Mouse (Mus musculus) midbrain, embryonic 15.5 days (tissue): Measurements from ENCODE around the gene Vim. TPM values are rescaled to one million over a fixed set of nuclear protein-coding genes. Genes with fewer than 3 reads are reported as not detected.
"Not testable (repeated sequence)": the region's sequence is repeated elsewhere in the genome, so short reads cannot be mapped to it uniquely, and the experiment has no call there.

Experiments
- ATAC-seq: fragments of 200-750 bp; cut with Nextera tagmentation; replicated peaks from 2 replicates; pipeline ENCODE4 v1.8.0; 2017; ENCODE audit warnings: moderate TSS enrichment
- H3K27ac ChIP-seq: fragments of 300-500 bp; sonication (generic); 2 replicates; pipeline ENCODE4 v1.5.1; 2015; ENCODE audit warnings: mild to moderate bottlenecking, inconsistent platforms
- H3K27me3 ChIP-seq: fragments of 300-500 bp; sonication (generic); replicated peaks from 2 replicates; pipeline ENCODE4 v1.6.1; 2015; ENCODE audit warnings: inconsistent platforms
- H3K36me3 ChIP-seq: fragments of 300-500 bp; sonication (generic); replicated peaks from 2 replicates; pipeline ENCODE4 v1.6.1; 2015; ENCODE audit warnings: inconsistent platforms
- H3K4me1 ChIP-seq: fragments of 300-500 bp; sonication (generic); 2 replicates; pipeline ENCODE4 v1.6.1; 2015; ENCODE audit warnings: inconsistent platforms
- H3K4me2 ChIP-seq: fragments of 300-500 bp; sonication (generic); 2 replicates; pipeline ENCODE4 v1.6.1; 2015; ENCODE audit warnings: inconsistent platforms, mild to moderate bottlenecking, moderate library complexity
- H3K4me3 ChIP-seq: fragments of 300-500 bp; sonication (generic); 2 replicates; pipeline ENCODE4 v1.5.1; 2015; ENCODE audit warnings: mild to moderate bottlenecking, inconsistent platforms
- H3K9ac ChIP-seq: fragments of 300-500 bp; sonication (generic); 2 replicates; pipeline ENCODE4 v1.6.1; 2015; ENCODE audit warnings: mild to moderate bottlenecking, inconsistent platforms
- H3K9me3 ChIP-seq: fragments of 300-500 bp; sonication (generic); 2 replicates; pipeline ENCODE4 v1.6.1; 2016; ENCODE audit warnings: inconsistent platforms
- WGBS: fragments of 180-500 bp; shearing (Covaris S2); methylation state at CpG from one replicate; pipeline ENCODE4 v1.1.7; 2015; ENCODE audit warnings: mixed read lengths; 5-methylcytosine and 5-hydroxymethylcytosine counted together
- polyA plus RNA-seq: library from polyadenylated mRNA; unstranded; fragments of >200 nt; fragmentation: Nextera tagmentation; extraction: Ambion mirVana; gene quantifications from 2 replicates; pipeline ENCODE4 v1.2.1, GENCODE M21; 2015

Vim gene
- polyA plus RNA-seq, 1 experiment from 2014 or later = 395 TPM

DNA sequence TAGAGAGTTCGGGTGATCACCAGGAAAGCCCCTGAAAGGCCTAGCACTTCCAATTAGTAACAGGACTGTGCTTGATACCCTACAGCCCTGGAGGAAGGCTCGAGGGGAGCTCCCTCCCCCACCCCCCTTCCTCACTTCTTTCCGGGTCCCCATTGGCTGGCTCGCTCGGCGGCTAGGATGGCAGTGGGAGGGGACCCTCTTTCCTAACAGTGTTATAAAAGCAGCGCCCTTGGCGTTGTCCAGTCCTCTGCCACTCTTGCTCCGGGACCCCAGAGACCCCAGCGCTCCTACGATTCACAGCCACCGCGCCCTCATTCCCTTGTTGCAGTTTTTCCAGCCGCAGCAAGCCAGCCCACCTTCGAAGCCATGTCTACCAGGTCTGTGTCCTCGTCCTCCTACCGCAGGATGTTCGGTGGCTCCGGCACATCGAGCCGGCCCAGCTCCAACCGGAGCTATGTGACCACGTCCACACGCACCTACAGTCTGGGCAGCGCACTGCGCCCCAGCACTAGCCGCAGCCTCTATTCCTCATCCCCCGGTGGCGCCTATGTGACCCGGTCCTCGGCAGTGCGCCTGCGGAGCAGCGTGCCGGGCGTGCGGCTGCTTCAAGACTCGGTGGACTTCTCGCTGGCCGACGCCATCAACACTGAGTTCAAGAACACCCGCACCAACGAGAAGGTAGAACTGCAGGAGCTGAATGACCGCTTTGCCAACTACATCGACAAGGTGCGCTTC lies 506 bp downstream of the Vim start:
- Histone ChIP-seq H3K27me3 (no peaks in the 10 kb centered on the region), H3K4me2 (peak overlapping the region; percentile 80), H3K9me3 (no peaks in the 10 kb centered on the region), H3K27ac (peak overlapping the region; percentile 88), H3K4me1 (peaks cover 37% of the 10 kb centered on the region), H3K36me3 (no peaks in the 10 kb centered on the region), H3K9ac (peak overlapping the region; percentile 67), H3K4me3 (peak overlapping the region; percentile 58)
- ATAC-seq = peak; percentile 92
- under 1% methylated on average over 46 of the region's 46 CpGs for WGBS

DNA sequence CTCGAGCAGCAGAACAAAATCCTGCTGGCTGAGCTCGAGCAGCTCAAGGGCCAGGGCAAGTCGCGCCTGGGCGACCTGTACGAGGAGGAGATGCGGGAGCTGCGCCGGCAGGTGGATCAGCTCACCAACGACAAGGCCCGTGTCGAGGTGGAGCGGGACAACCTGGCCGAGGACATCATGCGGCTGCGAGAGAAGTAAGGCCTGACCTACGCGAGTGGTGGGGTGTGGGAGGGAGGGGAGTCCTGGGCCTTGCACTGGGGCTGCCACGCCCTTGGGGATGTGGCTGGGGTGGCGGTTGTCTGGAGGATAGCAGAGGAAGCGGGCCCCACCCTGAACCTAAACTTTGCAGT lies 1.0 kb downstream of the Vim start:
- H3K4me1 ChIP-seq = peaks cover 37% of the 10 kb centered on the region
- H3K36me3 ChIP-seq = no peaks in the 10 kb centered on the region
- peak overlapping the region; percentile 58 for H3K4me3 ChIP-seq
- H3K4me2 ChIP-seq = peak overlapping the region; percentile 80
- peak overlapping the region; percentile 88 for H3K27ac ChIP-seq
- no peaks in the 10 kb centered on the region for H3K27me3 ChIP-seq
- H3K9ac ChIP-seq = peak overlapping the region; percentile 67
- peak; percentile 32 for ATAC-seq
- 0% methylated on average over 21 of the region's 21 CpGs for WGBS
- no peaks in the 10 kb centered on the region for H3K9me3 ChIP-seq

DNA sequence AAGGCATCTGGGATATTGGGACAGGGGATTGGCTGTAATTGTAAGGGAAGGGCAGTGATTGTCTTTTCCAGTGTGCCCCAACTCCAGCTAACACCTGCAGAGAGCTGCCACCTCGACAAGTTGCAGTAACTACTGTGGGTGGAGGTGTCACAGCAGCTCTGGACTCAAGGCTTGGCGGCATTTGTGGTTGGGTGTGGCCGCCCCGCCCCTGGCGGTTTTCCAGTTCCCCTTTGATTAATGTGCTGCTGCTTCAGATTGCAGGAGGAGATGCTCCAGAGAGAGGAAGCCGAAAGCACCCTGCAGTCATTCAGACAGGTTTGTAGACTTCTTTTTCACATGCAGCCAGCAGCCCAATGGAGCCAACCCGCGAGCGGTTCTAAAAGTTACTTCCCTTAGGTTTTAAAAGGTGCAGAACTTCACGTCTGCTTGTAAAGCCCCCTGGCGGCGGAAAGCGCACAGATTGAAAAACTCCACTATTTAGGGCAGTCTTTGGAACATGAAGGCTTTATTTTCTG lies 1.6 kb downstream of the Vim start:
- Histone ChIP-seq H3K4me2 (peak overlapping the region; percentile 80), H3K36me3 (no peaks in the 10 kb centered on the region), H3K4me3 (peak overlapping the region; percentile 58), H3K9ac (peak overlapping the region; percentile 67), H3K27me3 (no peaks in the 10 kb centered on the region), H3K4me1 (peaks cover 37% of the 10 kb centered on the region), H3K9me3 (no peaks in the 10 kb centered on the region), H3K27ac (peak overlapping the region; percentile 88)
- under 1% methylated on average over 13 of the region's 13 CpGs for WGBS
- ATAC-seq = no peak

DNA sequence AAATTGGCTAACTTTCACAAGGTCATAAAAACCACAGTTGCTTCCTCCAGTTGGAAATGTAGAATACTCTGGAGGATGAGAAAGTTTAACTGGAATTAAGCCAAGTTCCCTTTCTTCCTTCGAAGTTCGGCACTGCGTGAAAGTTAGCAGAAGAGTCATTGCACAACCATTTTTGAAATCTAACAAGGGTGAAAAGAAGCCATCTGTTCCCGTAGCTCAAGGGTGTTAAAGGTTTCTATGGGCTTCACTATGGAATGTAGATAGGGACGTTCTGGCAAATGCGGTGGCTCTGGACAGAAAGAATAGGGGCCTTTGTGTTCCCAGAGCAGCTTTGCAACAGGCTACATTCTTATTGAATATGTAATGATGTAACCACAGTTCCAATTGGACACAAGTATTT lies 2.2 kb downstream of the Vim start:
- WGBS = under 1% methylated on average over 6 of the region's 6 CpGs
- Histone ChIP-seq H3K9ac (0 out of 2 replicates have a peak overlapping the region, but pooled peaks have one; percentile 67), H3K4me3 (peak overlapping the region; percentile 58), H3K4me1 (peaks cover 37% of the 10 kb centered on the region), H3K36me3 (no peaks in the 10 kb centered on the region), H3K27ac (peak overlapping the region; percentile 88), H3K27me3 (no peaks in the 10 kb centered on the region), H3K4me2 (peak overlapping the region; percentile 80), H3K9me3 (no peaks in the 10 kb centered on the region)
- ATAC-seq = no peak; the same call in 1 of the 2 replicates

DNA sequence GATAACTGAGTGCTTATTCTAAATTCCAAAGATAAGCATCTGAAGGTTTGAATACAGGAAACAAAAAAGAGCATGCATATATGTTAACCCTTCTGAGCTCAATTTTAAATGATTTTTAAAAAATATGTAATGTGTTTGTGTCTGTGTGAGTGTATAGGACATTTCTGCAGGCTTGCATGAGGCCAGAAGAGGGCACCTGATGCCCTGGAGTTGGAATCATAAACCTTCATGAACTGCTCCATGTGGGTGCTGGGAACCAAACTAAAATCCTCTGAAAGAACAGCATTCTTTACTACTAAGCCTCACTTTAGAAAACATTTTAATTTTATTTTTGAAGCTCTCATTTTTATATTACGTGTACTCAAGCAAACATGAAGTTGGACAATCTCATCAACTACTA lies 3.7 kb downstream of the Vim start:
- Histone ChIP-seq H3K9me3 (no peaks in the 10 kb centered on the region), H3K9ac (no peak overlapping the region), H3K27me3 (no peaks in the 10 kb centered on the region), H3K4me3 (0 out of 2 replicates have a peak overlapping the region, but pooled peaks have one; percentile 7), H3K27ac (no peak overlapping the region), H3K36me3 (0 out of 2 replicates have a peak, but pooled peaks cover 5% of the 10 kb centered on the region), H3K4me2 (peak overlapping the region; percentile 5; the same call in 1 of the 2 replicates), H3K4me1 (peaks cover 31% of the 10 kb centered on the region)
- 95% methylated on average over 1 of the region's 1 CpGs for WGBS
- ATAC-seq = no peak

DNA sequence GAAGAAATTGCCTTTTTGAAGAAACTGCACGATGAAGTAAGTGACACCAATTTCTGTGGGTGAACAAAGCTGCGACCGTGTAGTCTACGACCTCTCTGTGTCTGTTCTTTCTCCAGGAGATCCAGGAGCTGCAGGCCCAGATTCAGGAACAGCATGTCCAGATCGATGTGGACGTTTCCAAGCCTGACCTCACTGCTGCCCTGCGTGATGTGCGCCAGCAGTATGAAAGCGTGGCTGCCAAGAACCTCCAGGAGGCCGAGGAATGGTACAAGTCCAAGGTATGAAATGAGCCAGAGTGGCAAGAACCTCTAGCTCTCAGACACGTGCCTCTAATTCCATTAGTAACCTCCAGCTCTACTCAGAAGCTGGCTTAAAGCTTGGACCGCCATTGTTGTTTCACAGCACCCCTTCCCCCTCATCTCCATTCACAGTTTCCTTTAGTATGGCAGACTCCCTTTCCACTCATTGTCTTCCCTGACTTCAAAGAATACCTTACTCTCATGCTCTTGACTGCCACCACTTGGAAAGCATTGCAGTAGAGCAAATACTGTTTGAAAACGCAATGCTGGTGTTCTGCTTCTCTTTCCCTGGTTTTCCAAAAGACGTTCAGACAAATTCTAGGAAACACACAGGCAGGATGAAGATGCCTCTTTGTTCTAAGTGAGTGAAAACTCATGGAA lies 4.9 kb downstream of the Vim start:
- Histone ChIP-seq H3K36me3 (0 out of 2 replicates have a peak, but pooled peaks cover 5% of the 10 kb centered on the region), H3K27me3 (no peaks in the 10 kb centered on the region), H3K27ac (no peak overlapping the region), H3K4me3 (no peak overlapping the region), H3K4me2 (no peak overlapping the region), H3K4me1 (peaks cover 19% of the 10 kb centered on the region), H3K9ac (no peak overlapping the region), H3K9me3 (no peaks in the 10 kb centered on the region)
- ATAC-seq = no peak
- 54% methylated on average over 14 of the region's 14 CpGs for WGBS

DNA sequence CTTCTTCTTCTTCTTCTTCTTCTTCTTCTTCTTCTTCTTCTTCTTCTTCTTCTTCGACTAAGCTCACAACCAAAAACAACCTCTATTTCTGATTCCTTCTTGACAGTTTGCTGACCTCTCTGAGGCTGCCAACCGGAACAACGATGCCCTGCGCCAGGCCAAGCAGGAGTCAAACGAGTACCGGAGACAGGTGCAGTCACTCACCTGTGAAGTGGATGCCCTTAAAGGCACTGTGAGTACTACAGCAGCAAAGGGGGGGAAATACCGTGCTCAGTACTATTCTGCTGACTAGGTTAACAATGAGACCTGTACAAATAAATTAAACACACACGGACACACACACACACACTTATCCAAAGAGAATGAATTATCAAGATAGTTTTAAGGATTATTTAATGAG lies 5.6 kb downstream of the Vim start:
- Histone ChIP-seq H3K27me3 (no peaks in the 10 kb centered on the region), H3K27ac (no peak overlapping the region), H3K4me1 (peaks cover 19% of the 10 kb centered on the region), H3K36me3 (0 out of 2 replicates have a peak, but pooled peaks cover 5% of the 10 kb centered on the region), H3K9ac (no peak overlapping the region), H3K9me3 (no peaks in the 10 kb centered on the region), H3K4me2 (no peak overlapping the region), H3K4me3 (no peak overlapping the region)
- no peak for ATAC-seq
- 90% methylated on average over 8 of the region's 8 CpGs for WGBS

DNA sequence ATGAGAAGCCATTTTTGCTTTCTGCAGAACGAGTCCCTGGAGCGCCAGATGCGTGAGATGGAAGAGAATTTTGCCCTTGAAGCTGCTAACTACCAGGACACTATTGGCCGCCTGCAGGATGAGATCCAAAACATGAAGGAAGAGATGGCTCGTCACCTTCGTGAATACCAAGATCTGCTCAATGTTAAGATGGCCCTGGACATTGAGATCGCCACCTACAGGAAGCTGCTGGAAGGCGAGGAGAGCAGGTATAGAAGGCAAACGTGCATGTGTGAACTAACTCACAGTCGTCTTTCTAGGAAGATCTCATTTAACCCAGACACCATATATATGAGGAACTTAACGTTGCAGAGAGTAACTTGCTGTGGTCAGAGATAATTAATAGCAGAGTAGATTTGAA lies 6.3 kb downstream of the Vim start:
- H3K4me3 ChIP-seq = no peak overlapping the region
- H3K27me3 ChIP-seq = no peaks in the 10 kb centered on the region
- no peak overlapping the region for H3K9ac ChIP-seq
- 54% methylated on average over 11 of the region's 11 CpGs for WGBS
- H3K4me2 ChIP-seq = no peak overlapping the region
- H3K9me3 ChIP-seq = no peaks in the 10 kb centered on the region
- no peak for ATAC-seq
- 0 out of 2 replicates have a peak, but pooled peaks cover 5% of the 10 kb centered on the region for H3K36me3 ChIP-seq
- no peak overlapping the region for H3K27ac ChIP-seq
- peaks cover 15% of the 10 kb centered on the region for H3K4me1 ChIP-seq

DNA sequence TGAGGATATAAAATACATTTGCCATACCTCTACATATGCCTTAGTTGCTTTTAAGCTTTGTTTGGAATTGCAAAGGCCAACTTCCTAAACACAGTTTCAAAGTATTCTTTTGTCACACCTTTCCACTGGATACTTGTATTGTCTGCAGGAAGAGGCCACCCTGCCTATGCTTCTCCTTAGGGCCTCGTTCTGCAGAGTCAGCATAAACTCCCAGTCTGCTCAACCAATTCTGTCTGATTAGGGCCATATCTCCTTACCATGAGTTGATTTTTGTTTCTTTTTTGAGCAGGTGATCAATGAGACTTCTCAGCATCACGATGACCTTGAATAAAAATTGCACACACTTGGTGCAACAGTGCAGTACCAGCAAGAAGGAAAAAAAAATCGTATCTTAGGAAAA lies 8.5 kb downstream of the Vim start:
- ATAC-seq = no peak
- H3K36me3 ChIP-seq = 0 out of 2 replicates have a peak, but pooled peaks cover 5% of the 10 kb centered on the region
- no peak overlapping the region for H3K4me2 ChIP-seq
- H3K27me3 ChIP-seq = no peaks in the 10 kb centered on the region
- H3K27ac ChIP-seq = no peak overlapping the region
- WGBS = 75% methylated on average over 3 of the region's 3 CpGs
- H3K4me3 ChIP-seq = no peak overlapping the region
- H3K9me3 ChIP-seq = no peaks in the 10 kb centered on the region
- H3K4me1 ChIP-seq = 0 out of 2 replicates have a peak, but pooled peaks cover 4% of the 10 kb centered on the region
- H3K9ac ChIP-seq = no peak overlapping the region

DNA sequence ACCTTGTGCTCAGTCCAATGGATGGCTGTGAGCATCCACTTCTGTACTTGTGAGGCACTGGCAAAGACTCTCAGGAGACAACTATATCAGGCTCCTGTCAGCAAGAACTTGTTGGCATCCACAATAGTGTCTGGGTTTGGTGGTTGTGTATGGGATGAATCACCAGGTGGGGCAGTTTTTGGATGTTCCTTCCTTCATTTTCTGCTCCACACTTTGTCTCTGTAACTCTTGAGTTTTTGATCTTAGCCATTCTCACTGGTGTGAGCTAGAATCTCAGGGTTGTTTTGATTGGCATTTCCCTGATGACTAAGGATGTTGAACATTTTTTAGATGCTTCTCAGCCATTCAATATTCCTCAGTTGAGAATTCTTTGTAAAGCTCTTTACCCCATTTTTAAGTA lies 10.0 kb downstream of the Vim start:
- not testable (repeated sequence) for H3K27me3 ChIP-seq, H3K4me3 ChIP-seq, H3K9ac ChIP-seq, H3K27ac ChIP-seq, H3K9me3 ChIP-seq, H3K4me2 ChIP-seq, ATAC-seq, H3K36me3 ChIP-seq, H3K4me1 ChIP-seq

DNA sequence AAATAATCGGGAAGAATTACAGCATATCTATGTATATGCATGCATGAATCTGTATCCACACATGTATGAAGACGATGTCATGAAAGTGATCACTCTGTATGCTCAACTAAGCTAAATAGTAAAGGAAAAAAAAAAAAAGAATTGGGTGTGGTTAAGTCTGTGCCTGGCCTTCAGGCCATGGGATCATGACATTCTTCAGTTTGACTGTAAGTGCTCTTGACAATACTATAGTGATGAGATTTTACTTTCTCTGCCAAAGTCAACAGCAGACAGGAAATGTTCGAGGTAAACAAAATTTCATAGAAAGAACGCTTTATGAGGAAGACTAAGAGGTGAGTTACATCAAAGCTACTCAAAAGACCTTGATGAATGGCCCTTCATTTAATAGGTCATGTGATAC lies 19.6 kb downstream of the Vim start:
- WGBS = 88% methylated on average over 4 of the region's 4 CpGs
- H3K36me3 ChIP-seq = no peaks in the 10 kb centered on the region
- no peak overlapping the region for H3K9ac ChIP-seq
- no peak overlapping the region for H3K4me2 ChIP-seq
- no peak for ATAC-seq
- no peaks in the 10 kb centered on the region for H3K9me3 ChIP-seq
- no peaks in the 10 kb centered on the region for H3K27me3 ChIP-seq
- H3K27ac ChIP-seq = no peak overlapping the region
- H3K4me1 ChIP-seq = no peaks in the 10 kb centered on the region
- no peak overlapping the region for H3K4me3 ChIP-seq

DNA sequence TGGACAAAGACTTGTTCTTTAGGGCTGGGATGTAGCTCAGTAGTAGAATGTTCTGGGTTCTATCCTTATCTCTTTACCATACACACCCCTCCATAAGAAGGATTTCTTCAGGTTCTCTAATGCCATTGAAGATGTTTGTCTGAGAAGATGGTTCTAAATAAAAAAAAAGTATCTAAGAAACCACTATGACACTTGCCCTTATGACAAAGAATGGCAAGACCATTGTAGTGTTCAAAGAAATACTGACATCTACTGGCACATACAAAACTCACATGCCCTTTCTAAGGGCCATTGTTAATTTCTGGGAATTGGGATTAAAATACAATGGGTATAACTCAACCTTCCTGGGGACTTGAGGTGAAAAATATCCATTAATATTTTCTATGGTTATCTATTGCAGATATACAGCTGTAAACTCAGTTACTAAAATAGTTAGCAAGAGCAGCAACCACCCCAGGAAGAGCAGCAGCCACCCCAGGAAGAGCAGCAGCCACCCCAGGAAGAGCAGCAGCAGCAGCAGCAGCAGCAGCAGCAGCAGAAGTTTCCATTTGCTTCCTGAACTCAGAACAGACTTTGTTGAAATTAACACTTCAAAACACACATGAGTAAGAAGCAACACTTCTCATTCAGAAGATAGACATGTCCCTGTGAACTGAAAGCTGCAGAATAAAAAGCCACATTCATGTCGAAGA lies 23.4 kb downstream of the Vim start:
- Histone ChIP-seq H3K9me3 (no peaks in the 10 kb centered on the region), H3K4me2 (no peak overlapping the region), H3K27ac (no peak overlapping the region), H3K27me3 (no peaks in the 10 kb centered on the region), H3K4me1 (no peaks in the 10 kb centered on the region), H3K4me3 (no peak overlapping the region), H3K36me3 (no peaks in the 10 kb centered on the region), H3K9ac (no peak overlapping the region)
- no peak for ATAC-seq
- WGBS = 95% methylated on average over 1 of the region's 1 CpGs
